Mouse (Mus musculus): Measurements from ENCODE around the gene Cacna1a.
"Not testable (repeated sequence)": the region's sequence is repeated elsewhere in the genome, so short reads cannot be mapped to it uniquely, and the experiment has no call there.

The Cacna1a gene

DNA sequence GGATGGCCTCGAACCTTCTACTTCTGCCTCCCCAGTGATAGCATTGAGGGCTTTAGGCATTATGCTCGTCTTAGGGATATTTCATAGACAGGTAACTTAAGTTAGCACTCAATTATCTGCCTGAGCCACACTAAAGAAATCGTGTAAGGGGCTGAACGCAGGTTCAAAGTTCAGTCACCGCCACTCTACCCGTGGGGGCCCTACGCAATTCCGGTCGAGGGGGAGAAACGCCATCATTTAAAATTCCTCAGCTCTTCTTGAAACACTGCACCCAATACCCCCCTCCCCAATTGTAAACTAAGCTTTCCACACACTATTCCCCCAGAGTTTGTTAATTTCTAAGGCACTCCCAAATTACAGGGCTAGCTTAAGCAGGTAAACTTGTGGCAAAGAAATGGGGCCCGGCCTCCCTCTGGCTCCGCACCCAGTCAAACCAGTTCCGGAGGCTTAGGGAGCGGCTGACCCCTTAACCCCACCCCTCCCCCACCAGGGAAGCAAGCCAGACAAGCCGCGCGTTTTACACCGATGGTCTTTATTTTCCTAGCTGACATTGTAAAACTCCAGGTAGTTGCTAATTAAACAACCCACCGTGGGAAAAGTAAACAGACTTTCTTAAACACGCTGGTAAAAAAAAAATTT, 272.7 kb downstream of the Cacna1a start:
- DNase-seq (ENCODE audit: low spot score in 2 of 2): peak in 1 of 2 experiments; percentile 33

DNA sequence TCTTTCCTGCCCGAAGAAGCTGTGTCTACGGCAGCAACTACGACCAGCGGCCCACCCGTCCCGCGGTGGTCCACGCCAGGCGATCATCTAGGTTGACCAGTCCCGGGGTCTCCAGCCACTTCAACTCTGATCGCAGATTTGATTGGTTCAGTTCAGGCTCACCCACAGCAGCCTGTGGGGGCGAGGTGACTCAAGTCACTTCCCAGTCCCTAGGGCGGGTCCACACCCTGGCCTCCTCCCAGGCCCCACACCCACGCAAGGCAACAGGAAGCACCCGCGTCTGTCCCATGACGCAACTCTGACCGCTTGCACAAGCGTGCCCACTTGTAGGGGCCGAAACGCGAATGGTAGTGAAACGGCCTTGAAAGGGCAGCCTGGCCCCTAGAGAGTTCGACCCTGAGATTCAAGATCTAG, 273.2 kb downstream of the Cacna1a start:
- DNase-seq (ENCODE audit: low spot score in 2 of 2): peak; percentile 72 to 76

DNA sequence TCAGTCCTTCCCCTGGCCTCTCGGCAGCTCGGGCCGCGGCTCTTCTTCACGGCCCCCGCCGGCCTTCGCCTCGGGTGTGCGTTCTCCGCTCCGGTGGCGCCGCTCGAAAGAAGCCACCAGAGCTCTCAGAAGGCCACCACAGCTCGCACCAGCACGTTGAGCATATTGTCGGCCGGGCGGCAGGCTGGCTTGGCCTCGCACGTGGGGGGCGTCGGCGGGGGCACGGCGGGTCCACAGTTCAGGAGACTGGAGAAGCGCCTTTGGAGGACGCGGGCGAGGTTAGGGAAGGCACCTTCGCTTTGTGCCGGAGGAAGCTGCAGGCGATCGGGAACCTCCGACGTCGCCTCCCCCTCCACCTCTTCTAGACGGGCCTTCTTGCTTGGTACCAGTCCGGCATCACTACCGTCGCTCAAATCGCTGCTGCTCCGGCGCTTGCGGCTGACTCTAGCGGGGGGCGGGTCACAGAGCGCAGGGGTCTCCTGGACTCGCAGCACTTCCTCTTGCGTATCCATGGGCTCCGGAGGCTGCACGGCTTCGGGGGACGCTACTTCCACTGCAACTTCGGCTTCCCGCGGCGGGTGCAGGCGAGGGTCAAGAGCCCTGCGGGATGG, 273.8 kb downstream of the Cacna1a start:
- DNase-seq (ENCODE audit: low spot score in 2 of 2): peak; percentile 40 to 53

DNA sequence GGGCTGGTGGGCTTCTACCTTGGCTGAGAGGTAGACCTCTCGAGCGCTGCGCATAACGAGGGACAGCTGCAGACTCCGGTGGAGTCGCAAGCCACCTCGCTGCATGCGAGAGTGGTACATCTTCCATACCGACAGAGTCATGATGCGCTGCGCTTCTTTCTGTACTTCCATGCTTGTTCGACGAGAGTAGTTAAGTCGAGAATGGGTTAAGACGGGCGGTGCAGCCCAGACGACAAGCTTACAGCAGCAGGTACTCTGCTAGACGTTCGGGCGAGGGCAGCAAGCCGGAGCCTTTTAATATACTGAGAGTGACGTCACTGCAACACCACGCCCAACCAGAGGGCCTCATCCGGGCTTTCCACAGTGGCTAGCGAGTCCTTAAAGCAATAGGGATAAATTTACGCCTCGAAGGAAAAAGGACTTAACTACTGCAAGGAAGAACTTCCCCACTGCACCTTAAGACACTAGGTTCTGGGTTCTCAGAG, 274.4 kb downstream of the Cacna1a start, which contains the start of gene Ier2:
Gene Ier2 (minus strand): TSS at position 272 of the 485 bp plus-strand sequence.
- peak; percentile 87 to 89 for DNase-seq (ENCODE audit: low spot score in 2 of 2)

DNA sequence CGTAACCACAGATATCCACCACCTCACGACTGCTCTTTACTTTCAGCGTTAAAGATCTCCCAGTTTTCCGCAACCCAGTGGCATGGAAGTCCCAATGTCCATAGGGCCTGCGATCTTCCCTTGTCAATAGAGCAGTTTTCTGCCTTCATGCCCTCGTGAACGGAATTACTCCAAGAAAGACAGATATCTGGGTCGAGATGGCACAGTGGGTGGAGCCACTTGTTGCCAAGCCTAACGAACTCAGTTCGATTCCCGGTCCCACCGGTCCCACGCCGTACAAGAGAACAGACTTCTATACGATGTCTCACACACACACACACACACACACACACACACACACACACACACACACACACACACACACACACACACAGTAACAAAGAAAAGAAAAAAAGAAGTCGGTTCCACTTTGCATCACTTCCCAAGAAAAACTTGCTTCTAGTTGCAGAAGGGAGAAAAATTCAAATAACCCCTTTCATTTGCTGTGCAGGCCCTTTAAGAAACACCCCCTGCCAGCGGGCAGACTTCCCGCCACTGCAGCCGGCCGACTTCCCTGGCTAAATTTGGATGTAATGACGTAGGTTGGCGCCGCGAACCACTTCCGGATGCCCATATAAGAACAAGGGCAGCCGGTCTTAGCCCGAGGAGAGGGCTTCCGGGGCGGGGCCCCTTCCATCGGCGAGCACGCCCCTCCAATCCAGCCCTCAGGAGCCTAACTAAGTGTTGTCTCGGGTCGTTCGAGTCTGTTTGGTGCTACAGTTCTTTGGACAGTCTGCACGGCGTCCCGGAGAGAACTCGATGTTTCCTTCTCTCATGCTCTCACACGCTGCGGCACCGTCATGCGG, 275.5 kb downstream of the Cacna1a start:
- peak; percentile 88 to 89 for DNase-seq (ENCODE audit: low spot score in 2 of 2)

DNA sequence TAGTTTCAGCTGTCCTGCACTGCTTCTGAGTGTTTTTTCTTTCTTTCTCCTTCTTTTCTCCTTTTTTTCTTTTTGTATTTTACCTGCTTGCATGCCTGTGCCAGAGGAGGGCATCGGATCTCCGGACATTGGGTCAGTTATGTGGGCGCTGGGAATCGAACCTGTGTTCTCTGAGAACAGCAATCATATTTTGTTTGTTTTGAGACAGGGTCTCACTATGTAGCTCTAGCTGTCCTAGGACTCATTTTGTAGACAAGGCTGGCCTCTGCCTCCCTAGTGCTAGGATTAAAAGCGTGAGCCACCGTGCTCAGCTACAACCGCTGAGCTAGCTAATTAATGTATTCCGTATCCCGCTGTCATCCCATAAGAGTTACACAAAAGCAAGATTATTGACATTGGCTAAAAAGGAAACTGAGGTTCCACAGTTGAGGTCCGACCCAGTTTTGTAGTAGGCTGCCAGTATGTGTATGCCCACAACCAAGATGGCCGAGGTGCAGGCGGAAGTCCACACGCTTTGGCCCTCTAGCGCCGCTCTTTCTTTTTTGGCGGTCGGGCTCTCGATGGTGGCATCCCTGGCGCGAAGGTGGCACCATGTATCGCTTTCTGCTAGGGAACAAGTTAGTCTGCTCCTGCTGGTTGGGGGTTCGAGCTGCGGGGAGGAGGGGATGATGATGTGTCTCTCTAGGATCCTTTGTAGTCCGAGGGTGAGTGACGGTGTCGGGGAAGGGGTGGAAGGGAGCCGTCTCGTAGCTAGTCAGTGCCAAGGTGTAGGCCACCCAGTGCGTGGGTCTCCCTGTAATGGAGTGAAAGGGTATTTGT, 276.5 kb downstream of the Cacna1a start:
- DNase-seq (ENCODE audit: low spot score in 2 of 2): peak; percentile 67 to 76

DNA sequence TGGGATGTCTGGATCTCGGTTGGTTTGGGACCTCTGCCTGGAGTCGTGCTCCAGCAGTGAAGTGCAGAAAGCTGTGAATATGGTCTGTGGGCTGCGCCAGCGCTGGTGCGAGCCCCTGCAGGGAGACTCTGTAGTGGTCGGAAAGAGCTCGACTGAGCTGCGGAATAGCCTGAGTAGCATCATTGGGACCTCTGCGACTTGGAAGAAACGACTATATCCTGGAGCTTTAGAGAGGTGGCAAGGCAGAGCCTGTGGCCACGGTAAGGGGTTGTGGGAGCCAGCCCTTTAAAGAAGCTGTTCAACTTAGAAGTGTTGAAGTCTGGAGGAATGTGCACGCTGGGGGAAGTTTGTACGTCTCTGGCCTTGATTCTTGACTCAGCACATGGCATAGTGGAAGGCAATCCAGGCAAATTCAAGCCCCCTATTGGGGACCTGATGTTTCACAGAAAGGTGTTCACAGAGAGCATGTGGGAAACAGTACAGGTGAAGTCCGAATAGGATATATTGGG, 277.2 kb downstream of the Cacna1a start:
- no peak for DNase-seq (ENCODE audit: low spot score in 2 of 2)

DNA sequence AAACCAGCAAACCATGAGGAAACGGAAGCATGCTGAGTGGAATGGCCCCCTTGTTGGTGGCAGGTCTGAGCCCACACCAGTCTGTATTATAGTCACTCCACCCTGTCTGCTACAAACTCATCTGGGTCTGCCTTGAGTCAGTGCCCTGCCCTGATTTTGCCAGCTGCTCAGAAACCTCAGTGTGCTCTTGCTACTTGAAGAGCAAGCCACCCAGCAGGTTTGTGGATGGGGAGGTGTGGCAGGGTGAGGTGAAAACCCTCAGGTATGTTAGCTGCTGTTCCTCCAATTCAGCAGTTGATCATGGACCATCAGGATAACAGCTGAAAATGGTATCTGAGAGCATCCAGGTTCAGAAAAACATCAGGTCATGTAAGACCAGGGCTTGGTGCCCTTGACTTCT, 279.8 kb downstream of the Cacna1a start:
- no peak for DNase-seq (ENCODE audit: low spot score in 2 of 2)

DNA sequence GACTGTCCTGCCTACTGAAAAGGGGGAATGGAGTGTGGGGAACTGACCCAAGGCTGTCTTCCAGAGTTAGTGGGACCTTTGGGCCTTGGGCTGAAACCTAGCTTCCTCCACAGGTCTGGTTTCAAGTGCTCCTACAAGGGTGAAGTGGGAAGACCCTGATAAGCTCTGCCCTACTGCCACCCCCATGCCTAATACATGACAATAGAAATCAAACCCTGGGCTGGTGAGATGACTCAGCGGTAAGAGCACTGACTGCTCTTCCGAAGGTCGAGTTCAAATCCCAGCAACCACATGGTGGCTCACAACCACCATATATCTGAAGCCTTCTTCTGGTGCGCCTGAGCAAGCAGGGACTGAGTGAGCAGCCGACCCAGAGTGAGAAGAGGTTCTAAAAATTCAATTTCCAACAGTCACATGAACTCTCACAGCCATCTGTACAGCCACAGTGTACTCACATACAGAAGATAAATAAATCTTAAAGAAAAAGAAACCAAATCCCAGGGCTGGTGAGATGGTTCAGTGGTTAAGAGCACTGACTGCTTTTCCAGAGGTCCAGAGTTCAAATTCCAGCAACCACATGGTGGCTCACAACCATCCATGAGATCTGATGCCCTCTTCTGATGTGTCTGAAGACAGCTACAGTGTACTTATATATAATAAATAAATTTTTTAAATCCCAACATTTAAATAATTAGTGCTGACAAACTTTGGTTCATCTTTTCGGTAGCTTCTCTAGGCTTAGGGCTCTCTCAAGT, 280.7 kb downstream of the Cacna1a start:
- DNase-seq (ENCODE audit: low spot score in 2 of 2): no peak

DNA sequence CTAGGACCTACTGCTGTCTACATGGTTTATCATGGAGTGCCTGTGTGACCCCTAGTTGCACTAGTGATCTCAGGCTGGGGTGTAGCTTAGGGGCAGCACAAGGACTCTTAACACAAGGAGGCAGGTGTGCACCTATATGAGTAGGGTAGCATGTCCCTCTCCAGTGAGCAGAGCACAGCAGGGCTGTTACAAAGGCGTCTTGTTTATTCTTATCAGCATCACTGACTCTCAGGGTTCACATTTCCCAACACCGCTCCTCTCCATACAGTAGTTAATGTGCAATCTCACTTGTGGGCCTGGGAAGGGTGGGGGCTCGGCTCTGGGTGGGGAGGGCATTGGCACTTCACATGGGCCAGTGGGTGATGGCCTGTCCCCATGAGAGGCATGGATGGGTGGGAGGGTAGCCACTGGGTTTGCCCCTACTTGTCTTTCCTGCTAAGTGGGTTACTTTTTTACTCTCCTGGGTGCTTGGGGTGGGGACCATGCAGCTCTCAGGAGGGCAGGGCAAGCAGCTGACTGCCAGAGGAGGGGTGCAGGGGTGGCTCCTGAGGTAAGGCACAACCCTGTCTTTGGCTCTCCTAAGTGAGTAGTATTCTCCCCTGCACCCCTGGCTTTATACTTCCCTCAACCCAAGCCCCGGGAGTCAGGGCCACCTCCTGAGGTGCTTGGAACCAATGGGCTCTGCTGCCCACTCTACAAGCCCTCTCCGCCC, 282.2 kb downstream of the Cacna1a start:
- DNase-seq (ENCODE audit: low spot score in 2 of 2): not testable (repeated sequence)

DNA sequence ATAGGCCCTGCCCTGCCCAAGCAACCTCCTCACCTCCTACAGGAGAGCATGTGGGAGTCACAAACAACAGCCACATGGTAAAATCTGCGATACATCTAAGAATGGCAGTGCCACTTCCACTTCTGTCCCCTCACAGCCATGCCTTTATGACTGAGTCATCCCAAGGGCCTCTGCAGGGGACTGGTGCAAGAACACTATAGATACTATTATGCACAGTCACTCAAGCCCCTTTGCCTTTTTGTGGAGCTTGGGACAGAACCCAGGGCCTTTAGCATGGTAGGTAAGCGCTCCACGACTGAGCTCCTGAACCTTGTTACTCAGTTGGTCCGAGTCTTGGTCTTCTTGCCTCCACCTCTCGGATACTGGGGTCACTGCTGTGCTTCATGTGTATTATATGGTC, 289.1 kb downstream of the Cacna1a start:
- DNase-seq (ENCODE audit: low spot score in 2 of 2): no peak

DNA sequence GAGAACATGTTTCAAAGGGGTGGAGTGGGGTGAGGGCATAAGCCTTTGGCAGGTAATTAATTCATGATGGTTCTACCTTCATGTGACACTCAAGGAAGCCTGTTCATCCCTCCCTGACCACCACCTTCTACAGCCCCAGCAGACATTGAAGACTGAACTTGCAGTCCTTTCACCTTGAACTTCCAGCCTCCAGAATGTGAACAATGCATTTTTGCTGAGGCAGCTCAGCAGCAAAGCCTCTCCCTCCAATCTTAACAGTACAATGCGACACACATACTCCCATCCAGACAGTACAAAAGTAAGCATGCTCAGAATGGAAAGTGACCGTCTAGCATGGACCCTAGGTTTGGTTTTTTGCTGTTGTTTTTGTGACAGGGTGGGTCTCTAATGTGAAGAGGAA, 293.2 kb downstream of the Cacna1a start:
- DNase-seq (ENCODE audit: low spot score in 2 of 2): no peak

DNA sequence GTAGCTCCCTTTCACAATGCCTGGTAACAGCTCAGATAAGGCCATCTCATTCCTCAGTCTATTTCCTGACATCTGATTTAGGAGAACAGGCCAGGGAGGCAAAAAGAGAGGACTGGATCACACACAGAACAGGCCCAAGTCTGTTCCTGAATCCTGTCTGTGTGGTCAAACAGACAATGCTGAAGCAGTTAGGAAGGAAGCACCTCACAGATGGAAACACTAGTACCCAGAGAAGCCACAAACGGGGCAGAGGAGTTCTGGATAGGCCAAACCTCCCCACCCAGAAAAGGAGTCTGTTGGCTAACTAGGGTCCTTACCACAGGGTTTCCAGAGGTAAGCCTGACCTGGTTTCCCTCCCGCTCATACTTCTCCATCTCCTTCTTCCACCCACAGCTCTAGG, 294.0 kb downstream of the Cacna1a start:
- DNase-seq (ENCODE audit: low spot score in 2 of 2): no peak

DNA sequence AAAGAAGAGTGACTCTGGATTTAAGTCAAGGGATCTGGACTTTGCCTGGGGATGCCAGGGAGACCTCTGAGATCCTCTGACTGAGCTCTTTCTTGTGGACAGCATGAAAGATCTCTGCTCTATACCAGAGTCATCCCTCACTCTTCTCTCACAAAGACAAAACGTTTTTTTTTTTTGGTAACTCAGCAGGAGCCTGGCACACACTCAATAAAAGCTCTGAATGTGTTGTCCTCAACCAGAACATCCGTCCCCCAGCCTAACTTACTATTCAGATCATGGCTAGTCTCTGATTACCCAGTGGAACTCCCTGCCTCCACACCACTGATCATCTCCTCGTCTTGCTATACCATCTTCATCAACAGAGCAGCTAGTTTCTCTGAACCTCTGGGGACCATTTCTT, 296.3 kb downstream of the Cacna1a start:
- no peak for DNase-seq (ENCODE audit: low spot score in 2 of 2)

DNA sequence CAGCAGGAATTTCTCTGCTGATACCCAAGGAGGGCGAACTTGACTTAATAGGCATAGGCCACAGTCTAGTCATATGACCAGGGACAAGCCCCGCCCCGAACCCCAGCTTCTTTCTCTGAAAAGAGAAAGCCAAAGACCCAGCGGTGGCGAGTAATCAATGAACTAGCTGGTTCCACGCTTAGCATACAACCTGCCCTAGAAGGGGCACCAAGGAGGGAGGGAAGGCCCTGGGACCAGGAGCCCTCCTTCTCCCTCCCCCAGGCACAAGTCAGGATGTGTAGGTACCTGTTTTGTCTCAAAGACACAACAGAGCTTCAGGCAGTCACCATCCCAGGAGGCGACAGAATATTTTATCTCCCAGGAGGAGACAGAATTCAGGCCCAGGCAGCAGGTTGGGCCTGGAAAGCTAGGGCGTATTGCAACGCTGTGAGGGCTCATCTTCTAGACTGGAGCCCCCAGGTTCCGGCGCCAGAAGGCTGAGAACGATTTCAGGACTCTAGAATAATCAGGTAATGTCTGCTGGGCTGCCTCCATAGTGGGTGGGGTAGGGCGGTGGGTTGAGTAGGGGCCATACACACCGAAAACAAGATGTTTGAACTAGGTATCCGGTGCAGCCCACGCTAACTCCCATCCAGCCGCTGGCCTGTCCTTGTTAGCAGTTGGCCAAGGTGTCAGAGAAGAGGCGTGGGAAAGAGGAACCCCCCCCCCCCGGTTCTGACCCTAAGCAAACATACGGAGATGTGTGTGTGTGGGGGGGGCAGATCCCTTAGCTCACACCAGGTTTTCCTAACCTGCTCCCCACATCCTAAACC, 298.2 kb downstream of the Cacna1a start, which contains the start of gene Trmt1:
Gene Trmt1 (plus strand): TSS at position 117 of the 812 bp plus-strand sequence.
- peak in 1 of 2 experiments; percentile 32 for DNase-seq (ENCODE audit: low spot score in 2 of 2)

DNA sequence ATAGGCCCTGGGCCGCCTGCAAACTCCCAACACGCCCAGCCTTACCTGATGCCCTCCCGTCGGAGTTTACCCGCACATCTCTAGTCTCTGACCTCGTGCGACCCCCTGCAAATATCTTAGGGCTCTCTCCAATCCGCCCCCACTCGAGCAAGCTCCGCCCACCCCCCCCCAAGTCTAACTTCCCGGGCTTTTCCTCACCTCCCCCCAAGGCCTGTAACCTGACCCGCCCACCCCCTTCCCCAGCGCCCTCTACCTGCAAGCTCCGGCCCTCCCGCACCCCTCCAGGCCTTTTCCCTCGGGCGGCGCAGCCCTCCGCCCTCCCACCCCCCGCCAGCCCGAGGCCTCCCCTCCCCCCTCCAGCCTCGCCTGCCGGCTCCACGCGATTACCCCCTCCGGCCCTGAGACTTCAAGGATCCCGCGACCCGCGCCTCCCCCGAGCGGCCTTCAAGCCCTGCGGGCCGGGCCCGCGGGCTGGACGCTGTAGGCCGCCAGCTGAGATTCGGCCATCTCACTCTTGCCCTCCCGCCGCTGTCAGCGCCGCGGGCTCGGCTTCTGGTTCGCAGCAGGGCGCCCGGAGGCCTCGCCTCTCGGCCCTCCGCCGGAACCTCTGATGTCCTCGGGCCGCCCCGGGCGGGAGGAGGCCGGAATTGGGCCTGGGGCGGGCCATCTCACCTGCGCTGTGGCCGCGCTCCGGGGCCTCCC, 298.9 kb downstream of the Cacna1a start:
- no peak for DNase-seq (ENCODE audit: low spot score in 2 of 2)

DNA sequence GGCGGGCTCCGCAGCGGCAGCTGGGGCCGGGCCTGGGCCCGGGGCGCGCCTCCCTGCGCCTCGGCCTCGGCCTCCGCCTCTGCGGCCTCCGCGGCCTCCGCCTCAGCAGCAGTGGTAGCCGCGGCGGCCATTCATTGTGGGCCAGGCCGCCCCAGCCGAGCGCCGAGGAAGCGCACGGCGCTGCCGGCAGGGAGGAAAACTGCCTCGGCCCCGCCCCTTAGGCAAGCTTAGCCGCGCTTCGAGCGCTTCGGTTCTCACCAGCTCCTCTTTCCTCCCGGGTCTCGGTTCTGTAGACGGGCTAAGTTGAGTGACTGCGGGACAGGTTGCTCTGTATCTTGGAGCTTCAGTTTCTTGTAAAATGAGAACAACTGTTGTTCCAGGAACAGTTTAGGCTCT, 299.5 kb downstream of the Cacna1a start, which contains the start of gene Nacc1:
Gene Nacc1 (minus strand): TSS at position 158 of the 396 bp plus-strand sequence.
- peak; percentile 78 to 86 for DNase-seq (ENCODE audit: low spot score in 2 of 2)
